Mouse (Mus musculus) thymus, adult 2 months (tissue): ENCODE measurements around the gene Rbms3.

Experiments used
- CTCF ChIP-seq: fragments of 200-500 bp; IDR thresholded peaks from 2 replicates; pipeline ENCODE4 v1.5.1; 2012; ENCODE audit warnings: mild to moderate bottlenecking, control low read depth, low read length, moderate library complexity, borderline replicate concordance; ENCODE audit not compliant: control insufficient read depth, poor library complexity, insufficient read depth; ENCODE audit errors: extremely low read depth
- POLR2A ChIP-seq: fragments of 200-500 bp; IDR thresholded peaks from 2 replicates; pipeline ENCODE4 v1.6.1; 2012; ENCODE audit warnings: mild to moderate bottlenecking, low read length, control low read depth, moderate library complexity; ENCODE audit not compliant: control insufficient read depth, poor library complexity, insufficient read depth; ENCODE audit errors: extremely low read depth

DNA sequence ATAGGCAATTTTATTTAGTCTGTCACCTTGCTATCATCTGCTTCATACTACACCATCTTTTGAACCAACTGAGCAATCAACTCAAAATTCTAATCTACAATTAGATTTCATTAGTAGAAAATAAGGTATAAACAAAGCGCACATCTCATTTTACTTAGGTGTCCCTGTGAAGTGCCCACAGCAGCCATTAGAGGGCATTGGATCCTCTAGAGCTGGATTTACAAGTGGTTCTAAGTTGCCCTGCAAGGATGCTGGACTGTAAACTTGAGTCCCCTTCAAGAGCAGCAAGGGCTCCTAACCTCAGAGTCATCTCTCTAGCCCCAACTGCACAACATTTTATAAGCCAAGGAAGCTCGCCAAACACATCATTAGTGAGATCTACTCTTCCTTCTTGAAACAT lies 891.9 kb downstream of the Rbms3 start:
- no peak for TF ChIP-seq CTCF
- no peak for TF ChIP-seq POLR2A
